Mouse (Mus musculus) MEL (cell line): ENCODE measurements at regions not wholly inside any gene's neighbourhood (a gene's known extent, or its start where the extent isn't known, plus 50 kb on each side); places are given as distances from the start of the nearest gene placed in this dataset.

Source experiments
- DNase-seq: peaks from one replicate; pipeline ENCODE4 v3.0.0; 2011; ENCODE audit warnings: low read depth, low spot score
- H3K27ac ChIP-seq: 2 replicates; pipeline ENCODE4 v1.5.1; 2012; ENCODE audit warnings: low read depth, mild to moderate bottlenecking, control low read depth, low read length, moderate library complexity; ENCODE audit not compliant: control insufficient read depth
- H3K27me3 ChIP-seq, 2 experiments: fragments of 150-350 bp in 1 of 2; sonication (generic) in 1 of 2; 2 replicates each; pipeline ENCODE4 v1.6.1; 2012; ENCODE audit warnings: low read length in 2 of 2, mild to moderate bottlenecking in 2 of 2, improper control_type of control experiment in 1 of 2, moderate library complexity in 1 of 2; ENCODE audit not compliant: insufficient read depth in 2 of 2, control insufficient read depth in 1 of 2
- H3K36me3 ChIP-seq, 2 experiments: 2 replicates each; pipeline ENCODE4 v1.6.1; 2012 to 2014; ENCODE audit warnings: low read length in 2 of 2, improper control_type of control experiment in 1 of 2, inconsistent platforms in 1 of 2, mild to moderate bottlenecking in 1 of 2; ENCODE audit not compliant: insufficient read depth in 2 of 2, control insufficient read depth in 1 of 2
- H3K4me1 ChIP-seq, 2 experiments: fragments of 150-350 bp in 1 of 2; sonication (generic) in 1 of 2; 2 replicates each; pipeline ENCODE4 v1.6.1; 2012; ENCODE audit warnings: low read length in 2 of 2, improper control_type of control experiment in 1 of 2, mild to moderate bottlenecking in 1 of 2; ENCODE audit not compliant: insufficient read depth in 2 of 2, control insufficient read depth in 1 of 2
- H3K4me3 ChIP-seq, 2 experiments: fragments of 150-350 bp in 1 of 2; sonication (generic) in 1 of 2; 2 replicates each; pipeline ENCODE4 v1.5.1; 2012; ENCODE audit warnings: low read depth in 2 of 2, low read length in 2 of 2, mild to moderate bottlenecking in 2 of 2, moderate library complexity in 2 of 2, control low read depth in 1 of 2, improper control_type of control experiment in 1 of 2; ENCODE audit not compliant: control insufficient read depth in 1 of 2, insufficient read depth in 1 of 2
- H3K79me2 ChIP-seq: 2 replicates; pipeline ENCODE4 v1.6.1; 2012; ENCODE audit warnings: mild to moderate bottlenecking, low read length, moderate library complexity; ENCODE audit not compliant: control insufficient read depth, poor library complexity, insufficient read depth
- H3K9ac ChIP-seq: 2 replicates; pipeline ENCODE4 v1.6.1; 2012; ENCODE audit warnings: low read depth, mild to moderate bottlenecking, control low read depth, low read length, moderate library complexity; ENCODE audit not compliant: control insufficient read depth, poor library complexity, severe bottlenecking
- H3K9me3 ChIP-seq: fragments of 150-350 bp; sonication (generic); replicated peaks from 2 replicates; pipeline ENCODE4 v1.6.1; 2012; ENCODE audit warnings: mild to moderate bottlenecking, low read length, improper control_type of control experiment, moderate library complexity; ENCODE audit not compliant: insufficient read depth
- CHD1 ChIP-seq: IDR thresholded peaks from 2 replicates; pipeline ENCODE4 v1.6.1; 2012; ENCODE audit warnings: low read depth, mild to moderate bottlenecking, inconsistent platforms, low read length, improper control_type of control experiment
- CHD2 ChIP-seq: IDR thresholded peaks from 2 replicates; pipeline ENCODE4 v1.6.1; 2011; ENCODE audit warnings: low read length, improper control_type of control experiment
- EP300 ChIP-seq, 2 experiments: IDR thresholded peaks; 2 replicates each; pipeline ENCODE4 v1.6.1; 2011; ENCODE audit warnings: improper control_type of control experiment in 2 of 2, low read length in 2 of 2, low read depth in 1 of 2, mild to moderate bottlenecking in 1 of 2
- ETS1 ChIP-seq: IDR thresholded peaks from 2 replicates; pipeline ENCODE4 v1.6.1; 2012; ENCODE audit warnings: low read depth, mild to moderate bottlenecking, inconsistent platforms, low read length, improper control_type of control experiment, moderate library complexity
- GABPA ChIP-seq: IDR thresholded peaks from 2 replicates; pipeline ENCODE4 v1.6.1; 2012; ENCODE audit warnings: low read depth, mild to moderate bottlenecking, inconsistent platforms, low read length, improper control_type of control experiment, moderate library complexity
- HCFC1 ChIP-seq: IDR thresholded peaks from 2 replicates; pipeline ENCODE4 v1.6.1; 2012; ENCODE audit warnings: low read depth, mild to moderate bottlenecking, inconsistent platforms, low read length, improper control_type of control experiment, moderate library complexity
- MAZ ChIP-seq: IDR thresholded peaks from 2 replicates; pipeline ENCODE4 v1.6.1; 2012; ENCODE audit warnings: low read depth, mild to moderate bottlenecking, inconsistent platforms, low read length, improper control_type of control experiment
- MXI1 ChIP-seq: IDR thresholded peaks from 2 replicates; pipeline ENCODE4 v1.6.1; 2011; ENCODE audit warnings: mild to moderate bottlenecking, low read depth, low read length, improper control_type of control experiment
- MYC ChIP-seq: IDR thresholded peaks from 2 replicates; pipeline ENCODE4 v1.6.1; 2011; ENCODE audit warnings: low read depth, mild to moderate bottlenecking, low read length, improper control_type of control experiment, moderate library complexity
- POLR2A ChIP-seq, 2 experiments: IDR thresholded peaks; 2 replicates each; pipeline ENCODE4 v1.6.1; 2011 to 2012; ENCODE audit warnings: low read length in 2 of 2, mild to moderate bottlenecking in 2 of 2, control low read depth in 1 of 2, improper control_type of control experiment in 1 of 2, low read depth in 1 of 2, moderate library complexity in 1 of 2; ENCODE audit not compliant: control insufficient read depth in 1 of 2, insufficient read depth in 1 of 2, poor library complexity in 1 of 2
- POLR2AphosphoS2 ChIP-seq: IDR thresholded peaks from 2 replicates; pipeline ENCODE4 v1.6.1; 2011; ENCODE audit warnings: low read length, improper control_type of control experiment
- RCOR1 ChIP-seq: IDR thresholded peaks from 2 replicates; pipeline ENCODE4 v1.6.1; 2012; ENCODE audit warnings: low read depth, mild to moderate bottlenecking, inconsistent platforms, low read length, improper control_type of control experiment
- SMC3 ChIP-seq: IDR thresholded peaks from 2 replicates; pipeline ENCODE4 v1.6.1; 2011; ENCODE audit warnings: low read depth, low read length, improper control_type of control experiment
- TBP ChIP-seq: IDR thresholded peaks from 2 replicates; pipeline ENCODE4 v1.8.0; 2011; ENCODE audit warnings: low read depth, low read length, improper control_type of control experiment
- TCF12 ChIP-seq: IDR thresholded peaks from 2 replicates; pipeline ENCODE4 v1.6.1; 2014; ENCODE audit warnings: low read depth, mild to moderate bottlenecking, inconsistent platforms, low read length, improper control_type of control experiment, moderate library complexity
- USF2 ChIP-seq, 2 experiments: IDR thresholded peaks; 2 replicates each; pipeline ENCODE4 v1.6.1; 2011 to 2012; ENCODE audit warnings: improper control_type of control experiment in 2 of 2, low read length in 2 of 2, borderline replicate concordance in 1 of 2, inconsistent platforms in 1 of 2, low read depth in 1 of 2, mild to moderate bottlenecking in 1 of 2; ENCODE audit not compliant: insufficient read depth in 1 of 2
- ZMIZ1 ChIP-seq: IDR thresholded peaks from 2 replicates; pipeline ENCODE4 v1.6.1; 2012; ENCODE audit warnings: low read depth, mild to moderate bottlenecking, inconsistent platforms, low read length, improper control_type of control experiment, moderate library complexity
- ZNF384 ChIP-seq: IDR thresholded peaks from 2 replicates; pipeline ENCODE4 v1.6.1; 2012; ENCODE audit warnings: low read depth, mild to moderate bottlenecking, inconsistent platforms, low read length, improper control_type of control experiment

GRCm38 (mm10) chr17:15145191-15145968 lies 104.0 kb upstream of the Gm3448 start:
- no peaks in the 10 kb centered on the region for H3K9me3 ChIP-seq
- TF ChIP-seq USF2 (IDR thresholded peaks at IDR 0.05; ENCODE audit: borderline replicate concordance in 1 of 2, insufficient read depth in 1 of 2, low read depth in 1 of 2, low read length in 2 of 2) (no peak), HCFC1 (no peak), ETS1 (no peak), EP300 (IDR thresholded peaks at IDR 0.05; ENCODE audit: low read depth in 1 of 2, low read length in 2 of 2) (no peak), MXI1 (no peak), TBP (no peak), TCF12 (no peak), CHD2 (no peak), RCOR1 (no peak), CHD1 (no peak), MYC (no peak), MAZ (no peak), ZNF384 (no peak), GABPA (no peak)
- H3K27ac ChIP-seq: no peak overlapping the region
- H3K79me2 ChIP-seq: no peaks in the 10 kb centered on the region
- no peaks in the 10 kb centered on the region for H3K36me3 ChIP-seq
- H3K9ac ChIP-seq: no peak overlapping the region
- H3K4me3 ChIP-seq: no peak overlapping the region
- DNase-seq: no peak
- no peaks in the 10 kb centered on the region for H3K27me3 ChIP-seq
- H3K4me1 ChIP-seq: no peaks in the 10 kb centered on the region

GRCm38 (mm10) chr17:15140391-15140790 lies 99.1 kb upstream of the Gm3448 start:
- Histone ChIP-seq H3K36me3 (no peaks in the 10 kb centered on the region), H3K27ac (no peak overlapping the region), H3K9ac (no peak overlapping the region), H3K4me3 (no peak overlapping the region), H3K9me3 (no peaks in the 10 kb centered on the region), H3K79me2 (no peaks in the 10 kb centered on the region), H3K27me3 (no peaks in the 10 kb centered on the region), H3K4me1 (no peaks in the 10 kb centered on the region)
- no peak for DNase-seq
- TF ChIP-seq SMC3 (no peak), POLR2A (IDR thresholded peaks at IDR 0.05; ENCODE audit: control insufficient read depth in 1 of 2, insufficient read depth in 1 of 2, low read depth in 1 of 2, low read length in 2 of 2, poor library complexity in 1 of 2) (no peak), ZMIZ1 (no peak), POLR2AphosphoS2 (no peak), MYC (no peak), MAZ (no peak)
